Mouse (Mus musculus) stomach, embryonic 16.5 days (tissue): ENCODE measurements around the gene Itpripl1. TPM values are rescaled to one million over a fixed set of nuclear protein-coding genes. Genes with fewer than 3 reads are reported as not detected.
"Not testable (repeated sequence)": the region's sequence is repeated elsewhere in the genome, so short reads cannot be mapped to it uniquely, and the experiment has no call there.

Experiments
- ATAC-seq: fragments of 200-750 bp; cut with Nextera tagmentation; 2 replicates; pipeline ENCODE4 v1.8.0; 2017; ENCODE audit warnings: moderate number of reproducible peaks, moderate TSS enrichment; ENCODE audit not compliant: insufficient read depth, low FRiP score
- H3K27ac ChIP-seq: fragments of 300-500 bp; sonication (generic); 2 replicates; pipeline ENCODE4 v1.5.1; 2014; ENCODE audit warnings: low read length
- H3K27me3 ChIP-seq: fragments of 300-500 bp; sonication (generic); 2 replicates; pipeline ENCODE4 v1.6.1; 2014; ENCODE audit warnings: low read length, control low read depth, mixed read lengths; ENCODE audit not compliant: control insufficient read depth, insufficient read depth
- H3K36me3 ChIP-seq: fragments of 300-500 bp; sonication (generic); 2 replicates; pipeline ENCODE4 v1.6.1; 2014; ENCODE audit warnings: low read length; ENCODE audit not compliant: control insufficient read depth, insufficient read depth
- H3K4me1 ChIP-seq: fragments of 300-500 bp; sonication (generic); 2 replicates; pipeline ENCODE4 v1.6.1; 2014; ENCODE audit warnings: low read length, control low read depth, mixed read lengths; ENCODE audit not compliant: control insufficient read depth, insufficient read depth
- H3K4me2 ChIP-seq: fragments of 300-500 bp; sonication (generic); 2 replicates; pipeline ENCODE4 v1.6.1; 2014; ENCODE audit warnings: low read depth, low read length, mixed read lengths
- H3K4me3 ChIP-seq: fragments of 300-500 bp; sonication (generic); replicated peaks from 2 replicates; pipeline ENCODE4 v1.5.1; 2014; ENCODE audit warnings: mild to moderate bottlenecking, low read length
- H3K9ac ChIP-seq: fragments of 300-500 bp; sonication (generic); 2 replicates; pipeline ENCODE4 v1.6.1; 2014; ENCODE audit warnings: low read length
- H3K9me3 ChIP-seq: fragments of 300-500 bp; sonication (generic); replicated peaks from 2 replicates; pipeline ENCODE4 v1.6.1; 2016; ENCODE audit warnings: low read length, control low read depth; ENCODE audit not compliant: control insufficient read depth
- WGBS: fragments of 180-500 bp; shearing (Covaris S2); extraction: QIAGEN DNeasy Blood & Tissue Kit; methylation state at CpG from one replicate; pipeline ENCODE4 v1.1.7; 2014; 5-methylcytosine and 5-hydroxymethylcytosine counted together
- polyA plus RNA-seq: library from polyadenylated mRNA; unstranded; fragments of >200 nt; fragmentation: Nextera tagmentation; extraction: Ambion mirVana; gene quantifications from 2 replicates; pipeline ENCODE4 v1.2.1, GENCODE M21; 2015

Gene Itpripl1
- polyA plus RNA-seq, 1 experiment from 2014 or later = 28.0 TPM

- H3K27me3 ChIP-seq = no peaks in the 10 kb centered on the region
- no peak for ATAC-seq
- H3K36me3 ChIP-seq = peaks cover 10% of the 10 kb centered on the region; the same call in 1 of the 2 replicates
- no peak overlapping the region for H3K9ac ChIP-seq
- 93% methylated on average over 7 of the region's 7 CpGs for WGBS
- H3K4me2 ChIP-seq = no peak overlapping the region
- no peak overlapping the region for H3K4me3 ChIP-seq
- peaks cover 26% of the 10 kb centered on the region for H3K4me1 ChIP-seq
- H3K27ac ChIP-seq = no peak overlapping the region
- 0 out of 2 replicates have a peak, but pooled peaks cover 3% of the 10 kb centered on the region for H3K9me3 ChIP-seq
Measured at GRCm38 (mm10) chr2:127140011-127140410, 3.2 kb downstream of the Itpripl1 start.

GRCm38 (mm10) chr2:127139605-127140004 is 3.6 kb downstream of the Itpripl1 start:
- Histone ChIP-seq H3K9ac (no peak overlapping the region), H3K9me3 (0 out of 2 replicates have a peak, but pooled peaks cover 3% of the 10 kb centered on the region), H3K4me3 (no peak overlapping the region), H3K27ac (no peak overlapping the region; the same call in 1 of the 2 replicates), H3K4me2 (no peak overlapping the region), H3K4me1 (peaks cover 26% of the 10 kb centered on the region), H3K27me3 (no peaks in the 10 kb centered on the region), H3K36me3 (peaks cover 10% of the 10 kb centered on the region; the same call in 1 of the 2 replicates)
- 100% methylated on average over 1 of the region's 1 CpGs for WGBS
- ATAC-seq = no peak

GRCm38 (mm10) chr2:127139094-127139493 is 4.1 kb downstream of the Itpripl1 start:
- Histone ChIP-seq H3K9me3 (0 out of 2 replicates have a peak, but pooled peaks cover 3% of the 10 kb centered on the region), H3K36me3 (peaks cover 10% of the 10 kb centered on the region; the same call in 1 of the 2 replicates), H3K9ac (no peak overlapping the region), H3K27ac (peak overlapping the region; percentile 55), H3K4me1 (peaks cover 26% of the 10 kb centered on the region), H3K4me3 (no peak overlapping the region), H3K4me2 (no peak overlapping the region), H3K27me3 (no peaks in the 10 kb centered on the region)
- 88% methylated on average over 8 of the region's 8 CpGs for WGBS
- ATAC-seq = no peak

GRCm38 (mm10) chr2:127138449-127138848 is 4.8 kb downstream of the Itpripl1 start:
- no peaks in the 10 kb centered on the region for H3K27me3 ChIP-seq
- H3K27ac ChIP-seq = peak overlapping the region; percentile 72
- ATAC-seq = no peak
- peaks cover 22% of the 10 kb centered on the region for H3K4me1 ChIP-seq
- H3K4me2 ChIP-seq = no peak overlapping the region
- no peak overlapping the region for H3K9ac ChIP-seq
- no peak overlapping the region for H3K4me3 ChIP-seq
- peaks cover 10% of the 10 kb centered on the region; the same call in 1 of the 2 replicates for H3K36me3 ChIP-seq
- 0 out of 2 replicates have a peak, but pooled peaks cover 3% of the 10 kb centered on the region for H3K9me3 ChIP-seq
- 67% methylated on average over 4 of the region's 4 CpGs for WGBS

- peaks cover 24% of the 10 kb centered on the region for H3K4me1 ChIP-seq
- H3K27me3 ChIP-seq = no peaks in the 10 kb centered on the region
- H3K9me3 ChIP-seq = 0 out of 2 replicates have a peak, but pooled peaks cover 3% of the 10 kb centered on the region
- H3K36me3 ChIP-seq = peaks cover 10% of the 10 kb centered on the region; the same call in 1 of the 2 replicates
- 40% methylated on average over 10 of the region's 10 CpGs for WGBS
- H3K4me2 ChIP-seq = 0 out of 2 replicates have a peak overlapping the region, but pooled peaks have one; percentile 6
- peak overlapping the region; percentile 72 for H3K27ac ChIP-seq
- H3K4me3 ChIP-seq = no peak overlapping the region
- peak; percentile 25; the same call in 1 of the 2 replicates for ATAC-seq
- no peak overlapping the region for H3K9ac ChIP-seq
Measured at GRCm38 (mm10) chr2:127137838-127138420, 5.3 kb downstream of the Itpripl1 start.

GRCm38 (mm10) chr2:127136979-127137378 is 6.3 kb downstream of the Itpripl1 start:
- Histone ChIP-seq H3K4me3 (no peak overlapping the region), H3K4me1 (peaks cover 28% of the 10 kb centered on the region), H3K9ac (peak overlapping the region; percentile 16; the same call in 1 of the 2 replicates), H3K4me2 (peak overlapping the region; percentile 6; the same call in 1 of the 2 replicates), H3K9me3 (0 out of 2 replicates have a peak, but pooled peaks cover 3% of the 10 kb centered on the region), H3K27ac (peak overlapping the region; percentile 47), H3K36me3 (peaks cover 10% of the 10 kb centered on the region; the same call in 1 of the 2 replicates), H3K27me3 (no peaks in the 10 kb centered on the region)
- peak; percentile 70; the same call in 1 of the 2 replicates for ATAC-seq
- whole genome bisulfite sequencing = 4% methylated on average over 5 of the region's 5 CpGs

GRCm38 (mm10) chr2:127135255-127135654 is 8.0 kb downstream of the Itpripl1 start:
- not testable (repeated sequence) for ATAC-seq, H3K36me3 ChIP-seq, H3K9me3 ChIP-seq, H3K27me3 ChIP-seq, H3K4me3 ChIP-seq, H3K9ac ChIP-seq, H3K4me2 ChIP-seq, H3K27ac ChIP-seq
- 34% methylated on average over 2 of the region's 3 CpGs for WGBS
- peaks cover 26% of the 10 kb centered on the region for H3K4me1 ChIP-seq

- H3K27ac ChIP-seq = peak within 1 kb of the TSS; percentile 98
- peak within 1 kb of the TSS; percentile 79 for H3K4me3 ChIP-seq
- H3K27me3 ChIP-seq = no peaks in the 10 kb centered on the region
- H3K4me2 ChIP-seq = peak within 1 kb of the TSS; percentile 83
- H3K9ac ChIP-seq = peak within 1 kb of the TSS; percentile 88
- peaks cover 26% of the 10 kb centered on the region for H3K4me1 ChIP-seq
- ATAC-seq = peak; percentile 89
- no peaks in the 10 kb centered on the region for H3K9me3 ChIP-seq
- 0 out of 2 replicates have a peak, but pooled peaks cover 4% of the 10 kb centered on the region for H3K36me3 ChIP-seq
- WGBS = 1% methylated on average over 57 of the region's 57 CpGs
Measured at GRCm38 (mm10) chr2:127133621-127134461, 9.4 kb downstream of the Itpripl1 start, which contains the start of gene Ncaph. TSS of gene Ncaph (minus strand) at chr2:127133954.
